Mouse (Mus musculus): ENCODE results near the gene Lrrc56.

GRCm38 (mm10) chr7:141168518-141168953 lies 25.4 kb upstream of the Lrrc56 start:
- TF ChIP-seq CTCF (IDR thresholded peaks at IDR 0.05; ENCODE audit: low read depth, low read length), result no peak
- no peak for TF ChIP-seq GATA1 (IDR thresholded peaks at IDR 0.05; ENCODE audit: borderline replicate concordance, low read length)
- no peak for TF ChIP-seq TAL1 (conservative IDR thresholded peaks at IDR 0.05; ENCODE audit: low read depth, low read length)
